Mouse (Mus musculus) midbrain, embryonic 15.5 days (tissue): ENCODE results near the gene Plin5. TPM values are rescaled to one million over a fixed set of nuclear protein-coding genes. Genes with fewer than 3 reads are reported as not detected.

ENCODE experiments used
- ATAC-seq: fragments of 200-750 bp; cut with Nextera tagmentation; replicated peaks from 2 replicates; pipeline ENCODE4 v1.8.0; 2017; ENCODE audit warnings: moderate TSS enrichment
- H3K27ac ChIP-seq: fragments of 300-500 bp; sonication (generic); 2 replicates; pipeline ENCODE4 v1.5.1; 2015; ENCODE audit warnings: mild to moderate bottlenecking, inconsistent platforms
- H3K27me3 ChIP-seq: fragments of 300-500 bp; sonication (generic); replicated peaks from 2 replicates; pipeline ENCODE4 v1.6.1; 2015; ENCODE audit warnings: inconsistent platforms
- H3K36me3 ChIP-seq: fragments of 300-500 bp; sonication (generic); replicated peaks from 2 replicates; pipeline ENCODE4 v1.6.1; 2015; ENCODE audit warnings: inconsistent platforms
- H3K4me1 ChIP-seq: fragments of 300-500 bp; sonication (generic); 2 replicates; pipeline ENCODE4 v1.6.1; 2015; ENCODE audit warnings: inconsistent platforms
- H3K4me2 ChIP-seq: fragments of 300-500 bp; sonication (generic); 2 replicates; pipeline ENCODE4 v1.6.1; 2015; ENCODE audit warnings: inconsistent platforms, mild to moderate bottlenecking, moderate library complexity
- H3K4me3 ChIP-seq: fragments of 300-500 bp; sonication (generic); 2 replicates; pipeline ENCODE4 v1.5.1; 2015; ENCODE audit warnings: mild to moderate bottlenecking, inconsistent platforms
- H3K9ac ChIP-seq: fragments of 300-500 bp; sonication (generic); 2 replicates; pipeline ENCODE4 v1.6.1; 2015; ENCODE audit warnings: mild to moderate bottlenecking, inconsistent platforms
- H3K9me3 ChIP-seq: fragments of 300-500 bp; sonication (generic); 2 replicates; pipeline ENCODE4 v1.6.1; 2016; ENCODE audit warnings: inconsistent platforms
- WGBS: fragments of 180-500 bp; shearing (Covaris S2); methylation state at CpG from one replicate; pipeline ENCODE4 v1.1.7; 2015; ENCODE audit warnings: mixed read lengths; 5-methylcytosine and 5-hydroxymethylcytosine counted together
- polyA plus RNA-seq: library from polyadenylated mRNA; unstranded; fragments of >200 nt; fragmentation: Nextera tagmentation; extraction: Ambion mirVana; gene quantifications from 2 replicates; pipeline ENCODE4 v1.2.1, GENCODE M21; 2015

Gene Plin5
- polyA plus RNA-seq = 1.9 and 2.1 TPM in 2 replicates

DNA sequence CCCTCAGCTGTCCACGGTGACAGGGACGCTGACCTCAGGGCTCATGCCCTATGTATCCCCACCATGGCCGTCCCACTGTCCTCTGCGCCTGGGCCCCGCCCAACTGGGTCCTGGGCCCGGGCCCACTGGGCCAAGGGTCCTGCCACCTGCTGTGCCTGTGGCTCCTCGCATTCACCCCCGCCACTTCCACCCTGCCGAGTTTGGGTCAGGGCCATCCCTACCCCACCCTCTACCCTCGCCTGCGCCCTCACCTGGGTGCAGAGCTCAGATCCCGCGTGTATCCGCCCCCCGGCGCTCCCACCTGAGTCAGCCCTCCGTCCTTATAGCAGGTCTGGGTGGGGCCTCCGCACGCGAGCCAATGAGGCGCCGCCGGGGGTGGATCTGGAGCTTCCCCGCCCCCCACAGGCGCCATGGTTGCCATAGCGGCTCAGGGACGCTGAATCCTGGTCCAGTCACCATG, at the start of gene Plin5:
Gene Plin5, minus strand, starts transcription at position 346 of the 460 bp plus-strand sequence.
- Histone ChIP-seq H3K4me2 (peak within 1 kb of the TSS; percentile 48), H3K36me3 (no peaks in the 10 kb centered on the region), H3K27ac (no peak within 1 kb of the TSS), H3K27me3 (peaks cover 42% of the 10 kb centered on the region), H3K4me1 (peaks cover 6% of the 10 kb centered on the region), H3K9me3 (peaks cover 2% of the 10 kb centered on the region; the same call in 1 of the 2 replicates), H3K4me3 (peak within 1 kb of the TSS; percentile 27), H3K9ac (no peak within 1 kb of the TSS)
- WGBS = 1% methylated on average over 27 of the region's 27 CpGs
- ATAC-seq = 0 out of 2 replicates have a peak, but pooled peaks have one; percentile 27

DNA sequence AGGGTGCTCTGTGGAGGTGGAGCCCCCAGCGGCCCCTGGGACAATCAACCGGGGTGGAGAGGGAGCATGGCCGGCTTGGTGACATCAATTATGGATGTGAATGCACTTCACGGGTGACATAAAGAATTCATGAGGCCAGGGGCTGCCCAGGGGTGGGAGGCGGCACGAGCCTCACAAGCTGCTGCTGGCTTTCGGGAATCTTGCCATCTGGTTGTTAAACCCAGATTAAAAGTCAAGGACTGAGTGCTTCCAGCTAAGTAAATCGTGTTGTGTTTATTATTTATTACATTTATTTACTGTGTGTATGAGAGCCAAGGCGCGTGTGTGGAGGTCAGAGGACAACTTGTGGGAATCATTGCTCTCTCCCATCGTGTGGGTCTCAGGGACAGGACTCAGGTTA, 48.3 kb upstream of the Plin5 start:
- peaks cover 14% of the 10 kb centered on the region for H3K4me1 ChIP-seq
- no peak for ATAC-seq
- H3K27me3 ChIP-seq = 0 out of 2 replicates have a peak, but pooled peaks cover 8% of the 10 kb centered on the region
- no peak overlapping the region for H3K4me2 ChIP-seq
- WGBS = 40% methylated on average over 11 of the region's 11 CpGs
- H3K36me3 ChIP-seq = no peaks in the 10 kb centered on the region
- H3K27ac ChIP-seq = peak overlapping the region; percentile 61
- no peaks in the 10 kb centered on the region for H3K9me3 ChIP-seq
- no peak overlapping the region for H3K4me3 ChIP-seq
- no peak overlapping the region for H3K9ac ChIP-seq

DNA sequence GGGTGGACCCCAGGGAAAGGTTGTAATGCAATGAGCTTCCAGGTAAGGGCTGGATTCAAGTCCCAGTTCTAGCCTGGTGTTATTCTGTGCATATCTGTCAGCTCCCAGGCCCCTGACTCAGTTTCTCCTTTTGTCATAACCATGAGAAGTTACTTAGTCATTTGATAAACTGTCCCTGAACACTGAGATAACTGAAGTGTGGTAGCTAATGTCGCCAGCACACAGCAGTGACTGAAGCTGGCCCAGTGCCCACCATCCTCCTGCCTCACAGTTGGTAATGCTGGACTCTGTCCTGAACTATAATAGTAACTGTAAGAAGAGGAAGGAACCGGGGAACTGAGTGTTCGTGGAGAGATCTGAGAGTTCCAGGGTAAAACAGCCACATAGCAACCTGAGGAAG, 47.1 kb upstream of the Plin5 start:
- Histone ChIP-seq H3K27me3 (peaks cover 13% of the 10 kb centered on the region; the same call in 1 of the 2 replicates), H3K4me1 (peaks cover 14% of the 10 kb centered on the region), H3K4me2 (no peak overlapping the region), H3K9ac (no peak overlapping the region), H3K27ac (no peak overlapping the region; the same call in 1 of the 2 replicates), H3K9me3 (no peaks in the 10 kb centered on the region), H3K4me3 (no peak overlapping the region), H3K36me3 (no peaks in the 10 kb centered on the region)
- no peak for ATAC-seq
- WGBS = 80% methylated on average over 3 of the region's 3 CpGs

- Histone ChIP-seq H3K4me2 (no peak overlapping the region), H3K36me3 (no peaks in the 10 kb centered on the region), H3K27me3 (peaks cover 16% of the 10 kb centered on the region; the same call in 1 of the 2 replicates), H3K4me1 (peaks cover 14% of the 10 kb centered on the region), H3K9ac (no peak overlapping the region), H3K4me3 (no peak overlapping the region), H3K27ac (no peak overlapping the region), H3K9me3 (no peaks in the 10 kb centered on the region)
- WGBS = 81% methylated on average over 6 of the region's 6 CpGs
- no peak for ATAC-seq
These were observed 46.2 kb upstream of the Plin5 start for GRCm38 (mm10) chr17:56163523-56164102.

DNA sequence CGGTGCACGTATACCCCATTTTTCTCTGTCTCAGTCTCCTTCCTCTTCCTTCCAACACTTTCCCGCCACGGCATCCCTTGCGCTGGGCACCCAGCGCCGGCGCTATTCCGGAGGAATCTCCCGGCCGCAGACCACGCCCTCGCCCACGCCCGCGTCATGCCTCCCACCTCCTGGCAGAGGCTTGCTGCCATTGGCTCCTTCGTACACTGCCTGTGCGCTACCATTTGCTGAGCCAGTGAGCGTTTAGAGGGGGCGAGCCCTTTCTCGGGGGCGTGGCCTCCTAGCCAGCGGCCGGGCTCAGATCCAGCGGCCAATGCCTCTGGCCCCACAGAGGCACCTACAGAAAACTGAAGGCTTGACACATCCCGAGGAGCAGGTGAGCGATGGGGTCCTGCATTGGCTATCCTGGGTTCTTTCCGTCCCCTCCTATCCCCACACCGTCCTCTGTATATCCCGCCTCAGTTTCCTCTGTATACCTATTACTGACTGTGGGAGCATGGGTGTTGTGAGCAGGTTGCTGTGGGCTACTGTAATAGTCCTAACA, 44.9 kb upstream of the Plin5 start, which contains the start of gene Tnfaip8l1:
Gene Tnfaip8l1, plus strand, starts transcription at position 247 of the 544 bp plus-strand sequence.
- Histone ChIP-seq H3K27ac (peak within 1 kb of the TSS; percentile 1; the same call in 1 of the 2 replicates), H3K4me1 (peaks cover 14% of the 10 kb centered on the region), H3K27me3 (peaks cover 20% of the 10 kb centered on the region; the same call in 1 of the 2 replicates), H3K36me3 (no peaks in the 10 kb centered on the region), H3K9me3 (no peaks in the 10 kb centered on the region), H3K9ac (peak within 1 kb of the TSS; percentile 52), H3K4me2 (peak within 1 kb of the TSS; percentile 83), H3K4me3 (peak within 1 kb of the TSS; percentile 45)
- WGBS = under 1% methylated on average over 30 of the region's 30 CpGs
- ATAC-seq = peak; percentile 97

DNA sequence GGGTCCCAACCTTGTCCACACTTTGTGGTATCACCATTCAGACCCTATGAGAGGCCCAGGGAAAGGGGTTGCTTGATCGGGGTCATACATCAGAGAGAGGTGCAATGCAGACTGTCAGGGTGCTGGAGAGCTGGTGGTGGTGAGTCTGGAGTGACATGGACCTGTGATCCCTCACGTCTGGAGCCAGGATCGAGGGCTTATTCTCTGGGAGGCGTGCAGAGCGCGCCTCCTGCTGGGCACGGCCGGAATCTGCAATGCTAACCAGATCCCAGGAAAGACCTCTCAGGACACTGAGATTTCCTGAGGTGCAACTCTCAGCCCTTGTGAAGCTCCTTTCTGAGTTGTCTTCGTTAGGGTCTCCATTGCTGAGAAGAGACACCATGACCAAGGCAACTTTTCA, 42.3 kb upstream of the Plin5 start:
- H3K36me3 ChIP-seq = no peaks in the 10 kb centered on the region

DNA sequence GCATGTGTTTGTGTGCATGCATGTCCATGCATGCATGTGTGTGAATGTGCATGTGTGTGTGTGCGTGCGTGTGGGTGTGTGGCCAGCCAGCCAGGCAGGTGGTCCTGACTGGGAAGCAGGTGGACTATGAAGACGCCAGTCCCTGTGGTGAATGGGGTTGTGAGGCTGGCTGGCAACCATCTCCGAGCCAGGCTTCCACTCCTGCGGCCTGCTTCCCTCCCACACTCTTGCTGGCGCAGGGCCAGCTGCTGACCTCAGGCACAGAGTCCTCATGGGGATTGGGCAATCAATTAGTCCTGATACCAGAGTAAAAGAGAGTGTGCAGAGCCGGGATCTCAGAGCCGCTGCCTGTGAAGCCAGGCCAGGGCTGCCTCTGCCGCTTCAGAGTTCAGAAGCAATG, 36.2 kb upstream of the Plin5 start:
- Histone ChIP-seq H3K4me1 (peaks cover 9% of the 10 kb centered on the region), H3K4me2 (no peak overlapping the region)
- ATAC-seq = peak; percentile 22; the same call in 1 of the 2 replicates

More for the DNA sequence above, 42.3 kb upstream of the Plin5 start:
- H3K27ac ChIP-seq = no peak overlapping the region
- no peak for ATAC-seq
- no peak overlapping the region for H3K9ac ChIP-seq
- H3K4me3 ChIP-seq = no peak overlapping the region
- H3K4me2 ChIP-seq = no peak overlapping the region
- H3K27me3 ChIP-seq = peaks cover 33% of the 10 kb centered on the region; the same call in 1 of the 2 replicates
- H3K9me3 ChIP-seq = no peaks in the 10 kb centered on the region
- 4% methylated on average over 9 of the region's 9 CpGs for WGBS
- peaks cover 14% of the 10 kb centered on the region for H3K4me1 ChIP-seq

GRCm38 (mm10) chr17:56149897-56150296, 32.5 kb upstream of the Plin5 start:
- no peaks in the 10 kb centered on the region for H3K9me3 ChIP-seq

More for the DNA sequence above, 36.2 kb upstream of the Plin5 start:
- Histone ChIP-seq H3K27ac (no peak overlapping the region), H3K9ac (no peak overlapping the region), H3K27me3 (peaks cover 24% of the 10 kb centered on the region), H3K36me3 (no peaks in the 10 kb centered on the region), H3K9me3 (no peaks in the 10 kb centered on the region), H3K4me3 (no peak overlapping the region)
- 27% methylated on average over 9 of the region's 9 CpGs for WGBS

GRCm38 (mm10) chr17:56148790-56149618, 31.6 kb upstream of the Plin5 start:
- H3K9ac ChIP-seq = peak overlapping the region; percentile 59
- H3K9me3 ChIP-seq = no peaks in the 10 kb centered on the region
- H3K27ac ChIP-seq = no peak overlapping the region
- peak; percentile 41 for ATAC-seq
- WGBS = 2% methylated on average over 30 of the region's 30 CpGs
- no peaks in the 10 kb centered on the region for H3K36me3 ChIP-seq
- peaks cover 7% of the 10 kb centered on the region for H3K27me3 ChIP-seq
- H3K4me3 ChIP-seq = peak overlapping the region; percentile 39
- peak overlapping the region; percentile 90 for H3K4me2 ChIP-seq
- peaks cover 20% of the 10 kb centered on the region for H3K4me1 ChIP-seq

More at GRCm38 (mm10) chr17:56149897-56150296, 32.5 kb upstream of the Plin5 start:
- Histone ChIP-seq H3K36me3 (no peaks in the 10 kb centered on the region), H3K9ac (no peak overlapping the region), H3K27ac (no peak overlapping the region), H3K4me3 (no peak overlapping the region), H3K4me2 (no peak overlapping the region), H3K27me3 (peaks cover 8% of the 10 kb centered on the region), H3K4me1 (peaks cover 20% of the 10 kb centered on the region)
- ATAC-seq = no peak; the same call in 1 of the 2 replicates
- 52% methylated on average over 2 of the region's 2 CpGs for WGBS

- H3K9me3 ChIP-seq = no peaks in the 10 kb centered on the region
- ATAC-seq = peak; percentile 19
- peaks cover 20% of the 10 kb centered on the region for H3K4me1 ChIP-seq
- no peak overlapping the region for H3K27ac ChIP-seq
- WGBS = 21% methylated on average over 9 of the region's 9 CpGs
- peak overlapping the region; percentile 39 for H3K4me3 ChIP-seq
- peaks cover 7% of the 10 kb centered on the region for H3K27me3 ChIP-seq
- H3K9ac ChIP-seq = peak overlapping the region; percentile 59
- no peaks in the 10 kb centered on the region for H3K36me3 ChIP-seq
- peak overlapping the region; percentile 90 for H3K4me2 ChIP-seq
These were observed 30.9 kb upstream of the Plin5 start for GRCm38 (mm10) chr17:56148280-56148679.

- Histone ChIP-seq H3K36me3 (no peaks in the 10 kb centered on the region), H3K4me1 (peaks cover 22% of the 10 kb centered on the region), H3K9ac (no peak overlapping the region), H3K4me3 (no peak overlapping the region), H3K27me3 (peaks cover 7% of the 10 kb centered on the region), H3K27ac (no peak overlapping the region), H3K9me3 (no peaks in the 10 kb centered on the region), H3K4me2 (no peak overlapping the region)
- ATAC-seq = no peak
- WGBS = 64% methylated on average over 12 of the region's 12 CpGs
These were observed 30.0 kb upstream of the Plin5 start for GRCm38 (mm10) chr17:56147420-56147819.

DNA sequence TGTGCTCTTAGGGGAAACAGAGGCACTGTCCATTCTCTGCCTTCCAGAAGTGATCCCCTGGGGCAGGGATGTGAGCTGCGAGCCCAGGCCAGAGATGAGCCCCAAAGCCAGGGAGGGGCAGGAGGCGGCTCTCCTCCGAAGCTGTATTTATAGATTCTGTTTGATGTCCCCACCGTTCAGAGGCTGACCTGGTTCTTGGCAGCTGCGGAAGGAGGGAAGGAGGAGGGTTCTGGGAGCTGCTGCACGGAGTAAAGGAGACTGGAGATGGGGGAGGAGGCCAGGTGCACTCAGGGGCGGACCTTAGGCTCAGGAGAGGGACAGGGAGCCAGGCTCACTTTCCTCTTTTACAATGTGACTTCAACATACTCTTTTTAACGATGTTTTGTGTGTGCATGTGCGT, 28.7 kb upstream of the Plin5 start:
- no peak for ATAC-seq
- Histone ChIP-seq H3K9ac (no peak overlapping the region), H3K27me3 (peaks cover 11% of the 10 kb centered on the region), H3K27ac (peak overlapping the region; percentile 9; the same call in 1 of the 2 replicates), H3K4me2 (no peak overlapping the region), H3K4me3 (no peak overlapping the region), H3K9me3 (no peaks in the 10 kb centered on the region), H3K36me3 (no peaks in the 10 kb centered on the region), H3K4me1 (peaks cover 35% of the 10 kb centered on the region)
- WGBS = 22% methylated on average over 9 of the region's 9 CpGs
